Mouse (Mus musculus) embryonic facial prominence, embryonic 15.5 days (tissue): ENCODE measurements at regions not wholly inside any gene's neighbourhood (a gene's known extent, or its start where the extent isn't known, plus 50 kb on each side); places are given as distances from the start of the nearest gene placed in this dataset.
"Not testable (repeated sequence)": the region's sequence is repeated elsewhere in the genome, so short reads cannot be mapped to it uniquely, and the experiment has no call there.

Experiments used
- ATAC-seq: fragments of 200-750 bp; cut with Nextera tagmentation; 2 replicates; pipeline ENCODE4 v1.8.0; 2017; ENCODE audit warnings: low read depth, moderate TSS enrichment; ENCODE audit not compliant: insufficient number of reproducible peaks, low FRiP score, low TSS enrichment
- H3K27ac ChIP-seq: fragments of 300-500 bp; sonication (generic); replicated peaks from 2 replicates; pipeline ENCODE4 v1.5.1; 2015; ENCODE audit warnings: mild to moderate bottlenecking, inconsistent platforms
- H3K27me3 ChIP-seq: fragments of 300-500 bp; sonication (generic); 2 replicates; pipeline ENCODE4 v1.6.1; 2015; ENCODE audit warnings: inconsistent platforms
- H3K36me3 ChIP-seq: fragments of 300-500 bp; sonication (generic); 2 replicates; pipeline ENCODE4 v1.6.1; 2015; ENCODE audit warnings: mild to moderate bottlenecking, inconsistent platforms
- H3K4me1 ChIP-seq: fragments of 300-500 bp; sonication (generic); 2 replicates; pipeline ENCODE4 v1.6.1; 2015; ENCODE audit warnings: inconsistent platforms
- H3K4me2 ChIP-seq: fragments of 300-500 bp; sonication (generic); replicated peaks from 2 replicates; pipeline ENCODE4 v1.6.1; 2015; ENCODE audit warnings: mild to moderate bottlenecking, inconsistent platforms
- H3K4me3 ChIP-seq: fragments of 300-500 bp; sonication (generic); replicated peaks from 2 replicates; pipeline ENCODE4 v1.5.1; 2015; ENCODE audit warnings: mild to moderate bottlenecking, inconsistent platforms
- H3K9ac ChIP-seq: fragments of 300-500 bp; sonication (generic); 2 replicates; pipeline ENCODE4 v1.6.1; 2015; ENCODE audit warnings: inconsistent platforms
- H3K9me3 ChIP-seq: fragments of 300-500 bp; sonication (generic); replicated peaks from 2 replicates; pipeline ENCODE4 v1.6.1; 2016; ENCODE audit warnings: inconsistent platforms
- WGBS: fragments of 180-500 bp; shearing (Covaris S2); methylation state at CpG from one replicate; pipeline ENCODE4 v1.1.7; 2015; 5-methylcytosine and 5-hydroxymethylcytosine counted together

- H3K4me1 ChIP-seq = no peaks in the 10 kb centered on the region
- H3K9ac ChIP-seq = no peak overlapping the region
- no peak overlapping the region for H3K4me2 ChIP-seq
- 56% methylated on average over 15 of the region's 15 CpGs for WGBS
- ATAC-seq = no peak
- H3K4me3 ChIP-seq = no peak overlapping the region
- H3K36me3 ChIP-seq = no peaks in the 10 kb centered on the region
- no peaks in the 10 kb centered on the region for H3K9me3 ChIP-seq
- H3K27ac ChIP-seq = no peak overlapping the region
- no peaks in the 10 kb centered on the region for H3K27me3 ChIP-seq
Observed at GRCm38 (mm10) chr6:61042667-61043523, 118.1 kb downstream of the Mmrn1 start.

GRCm38 (mm10) chr6:61043524-61044450 is 119.0 kb downstream of the Mmrn1 start:
- H3K4me2 ChIP-seq = no peak overlapping the region
- no peak overlapping the region for H3K27ac ChIP-seq
- H3K9ac ChIP-seq = no peak overlapping the region
- 59% methylated on average over 9 of the region's 9 CpGs for WGBS
- H3K27me3 ChIP-seq = no peaks in the 10 kb centered on the region
- no peak for ATAC-seq
- no peak overlapping the region for H3K4me3 ChIP-seq
- no peaks in the 10 kb centered on the region for H3K9me3 ChIP-seq
- H3K4me1 ChIP-seq = no peaks in the 10 kb centered on the region
- H3K36me3 ChIP-seq = no peaks in the 10 kb centered on the region

- 88% methylated on average over 6 of the region's 6 CpGs for WGBS
- not testable (repeated sequence) for H3K27me3 ChIP-seq, H3K36me3 ChIP-seq, H3K9ac ChIP-seq, H3K4me1 ChIP-seq, ATAC-seq, H3K4me2 ChIP-seq, H3K27ac ChIP-seq, H3K9me3 ChIP-seq, H3K4me3 ChIP-seq
Observed at GRCm38 (mm10) chr6:61047667-61048066, 122.9 kb downstream of the Mmrn1 start.

- Histone ChIP-seq H3K4me3 (no peak overlapping the region), H3K27me3 (no peaks in the 10 kb centered on the region), H3K4me2 (no peak overlapping the region), H3K36me3 (no peaks in the 10 kb centered on the region), H3K9me3 (no peaks in the 10 kb centered on the region), H3K4me1 (no peaks in the 10 kb centered on the region), H3K9ac (no peak overlapping the region), H3K27ac (no peak overlapping the region)
- ATAC-seq = no peak
- 29% methylated on average over 4 of the region's 4 CpGs for WGBS
Observed at GRCm38 (mm10) chr6:61063129-61063528, 117.0 kb upstream of the Ccser1 start.

GRCm38 (mm10) chr6:61065769-61066168 is 114.4 kb upstream of the Ccser1 start:
- Histone ChIP-seq H3K27me3 (no peaks in the 10 kb centered on the region), H3K4me2 (no peak overlapping the region), H3K27ac (no peak overlapping the region), H3K4me3 (no peak overlapping the region), H3K36me3 (no peaks in the 10 kb centered on the region), H3K4me1 (no peaks in the 10 kb centered on the region), H3K9me3 (no peaks in the 10 kb centered on the region), H3K9ac (no peak overlapping the region)
- ATAC-seq = no peak

GRCm38 (mm10) chr6:61066501-61067282 is 113.4 kb upstream of the Ccser1 start:
- Histone ChIP-seq H3K4me3 (no peak overlapping the region), H3K27ac (no peak overlapping the region), H3K9me3 (no peaks in the 10 kb centered on the region), H3K36me3 (no peaks in the 10 kb centered on the region), H3K4me2 (no peak overlapping the region), H3K4me1 (no peaks in the 10 kb centered on the region), H3K9ac (no peak overlapping the region), H3K27me3 (no peaks in the 10 kb centered on the region)
- 42% methylated on average over 10 of the region's 10 CpGs for WGBS
- no peak for ATAC-seq

- WGBS = 16% methylated on average over 10 of the region's 10 CpGs
- no peaks in the 10 kb centered on the region for H3K36me3 ChIP-seq
- H3K9me3 ChIP-seq = no peaks in the 10 kb centered on the region
- peak overlapping the region; percentile 22; the same call in 1 of the 2 replicates for H3K4me2 ChIP-seq
- H3K27ac ChIP-seq = no peak overlapping the region
- ATAC-seq = no peak
- H3K4me3 ChIP-seq = no peak overlapping the region; the same call in 1 of the 2 replicates
- no peak overlapping the region for H3K9ac ChIP-seq
- H3K4me1 ChIP-seq = no peaks in the 10 kb centered on the region
- no peaks in the 10 kb centered on the region for H3K27me3 ChIP-seq
Observed at GRCm38 (mm10) chr6:61067355-61068116, 112.6 kb upstream of the Ccser1 start.

- WGBS = 4% methylated on average over 1 of the region's 1 CpGs
- no peaks in the 10 kb centered on the region for H3K4me1 ChIP-seq
- no peaks in the 10 kb centered on the region for H3K36me3 ChIP-seq
- no peak overlapping the region for H3K27ac ChIP-seq
- H3K27me3 ChIP-seq = no peaks in the 10 kb centered on the region
- no peak overlapping the region; the same call in 1 of the 2 replicates for H3K4me3 ChIP-seq
- no peaks in the 10 kb centered on the region for H3K9me3 ChIP-seq
- no peak overlapping the region for H3K9ac ChIP-seq
- ATAC-seq = no peak
- H3K4me2 ChIP-seq = peak overlapping the region; percentile 22; the same call in 1 of the 2 replicates
Observed at GRCm38 (mm10) chr6:61068117-61068489, 112.0 kb upstream of the Ccser1 start.

- no peak overlapping the region for H3K27ac ChIP-seq
- no peaks in the 10 kb centered on the region for H3K36me3 ChIP-seq
- H3K4me1 ChIP-seq = no peaks in the 10 kb centered on the region
- no peaks in the 10 kb centered on the region for H3K27me3 ChIP-seq
- H3K4me2 ChIP-seq = no peak overlapping the region
- H3K9ac ChIP-seq = no peak overlapping the region
- no peaks in the 10 kb centered on the region for H3K9me3 ChIP-seq
- ATAC-seq = no peak
- no peak overlapping the region for H3K4me3 ChIP-seq
- WGBS = 82% methylated on average over 3 of the region's 3 CpGs
Observed at GRCm38 (mm10) chr6:61073267-61073666, 106.9 kb upstream of the Ccser1 start.

- H3K4me3 ChIP-seq = no peak overlapping the region
- H3K9me3 ChIP-seq = no peaks in the 10 kb centered on the region
- H3K4me2 ChIP-seq = no peak overlapping the region
- WGBS = 78% methylated on average over 2 of the region's 2 CpGs
- H3K36me3 ChIP-seq = no peaks in the 10 kb centered on the region
- no peak overlapping the region for H3K9ac ChIP-seq
- H3K4me1 ChIP-seq = no peaks in the 10 kb centered on the region
- no peak overlapping the region for H3K27ac ChIP-seq
- ATAC-seq = no peak
- no peaks in the 10 kb centered on the region for H3K27me3 ChIP-seq
Observed at GRCm38 (mm10) chr6:61073794-61074193, 106.3 kb upstream of the Ccser1 start.
